Mouse (Mus musculus) neural tube, postnatal 0 days (tissue): ENCODE measurements around the gene Tpbgl. TPM values are rescaled to one million over a fixed set of nuclear protein-coding genes. Genes with fewer than 3 reads are reported as not detected.

Experiments used
- polyA plus RNA-seq: library from polyadenylated mRNA; unstranded; fragments of >200 nt; fragmentation: Nextera tagmentation; extraction: Ambion mirVana; gene quantifications from 2 replicates; pipeline ENCODE4 v1.2.1, GENCODE M21; 2015

The Tpbgl gene
- 3.7 TPM in 2 replicates for polyA plus RNA-seq

DNA sequence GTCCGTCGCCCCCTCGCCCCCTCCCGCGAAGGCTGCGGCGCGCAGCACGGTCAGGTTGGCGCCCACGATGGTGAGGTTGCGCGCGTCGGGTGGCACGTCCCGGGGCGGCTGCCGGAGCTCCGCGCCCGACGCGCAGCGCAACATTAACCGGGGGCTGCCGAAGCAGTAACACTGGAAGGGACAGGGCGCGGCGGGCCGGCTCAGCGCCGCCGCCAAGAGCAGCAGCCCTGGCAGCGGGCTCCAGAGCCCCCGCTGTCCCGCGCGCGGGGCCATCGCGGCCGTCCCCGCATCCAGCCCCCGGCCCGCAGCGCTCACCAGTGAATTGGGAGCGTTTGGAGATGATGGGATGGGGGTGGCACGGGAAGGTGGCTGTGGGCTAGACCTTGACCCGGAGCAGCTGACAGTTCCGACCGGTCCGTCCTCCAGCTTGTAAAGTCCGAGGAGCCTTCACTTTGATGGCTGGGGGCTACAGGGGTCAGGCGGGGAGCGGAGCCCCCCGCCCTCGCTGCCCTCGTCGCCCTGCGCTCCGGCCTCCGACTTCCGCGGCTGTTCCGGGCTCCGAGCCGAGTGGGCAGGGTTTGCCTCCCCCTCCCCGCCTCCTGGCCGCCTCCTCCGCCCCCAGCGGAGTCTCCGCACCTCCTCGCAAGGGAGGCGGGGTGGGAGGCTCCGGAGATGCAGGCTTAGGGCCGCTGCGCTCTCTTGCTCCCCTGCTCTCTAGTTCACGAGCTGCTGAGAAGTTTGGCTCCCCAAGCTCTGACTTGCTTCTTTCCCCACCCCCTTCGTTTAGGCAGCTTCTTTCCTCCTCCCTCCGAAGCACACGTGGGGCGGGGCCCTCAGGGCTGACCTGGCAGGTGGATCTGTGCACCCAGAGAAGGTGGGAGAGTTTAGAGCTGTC, at the start of gene Tpbgl:
Tpbgl (minus strand) TSS at position 728 of the 895 bp plus-strand sequence.

Other genes with a start within 250 kb of the Tpbgl start
- gene Gdpd5, start 245.7 kb downstream of the Tpbgl start, polyA plus RNA-seq = 22.7 and 27.8 TPM in 2 replicates
- 2.2 and 2.6 TPM in 2 replicates for gene Klhl35, start 161.1 kb downstream of the Tpbgl start, polyA plus RNA-seq
- 404 and 432 TPM in 2 replicates for gene Rps3, start 143.4 kb downstream of the Tpbgl start, polyA plus RNA-seq
- gene Arrb1, start 91.6 kb downstream of the Tpbgl start, polyA plus RNA-seq = 12.5 and 16.2 TPM in 2 replicates
- gene Slco2b1, start 84.2 kb upstream of the Tpbgl start, polyA plus RNA-seq = 7.3 and 8.9 TPM in 2 replicates
- not detected in 2 replicates for gene Olfr520, start 103.2 kb upstream of the Tpbgl start, polyA plus RNA-seq
- not detected in 2 replicates for gene Olfr521, start 136.4 kb upstream of the Tpbgl start, polyA plus RNA-seq
- 2.3 and 2.5 TPM in 2 replicates for gene Neu3, start 201.3 kb upstream of the Tpbgl start, polyA plus RNA-seq
- 0.78 and 0.85 TPM in 2 replicates for gene Xrra1, start 232.0 kb upstream of the Tpbgl start, polyA plus RNA-seq
- 274 and 277 TPM in 2 replicates for gene Spcs2, start 236.4 kb upstream of the Tpbgl start, polyA plus RNA-seq